Mouse (Mus musculus): ENCODE measurements around the gene Rab5c. TPM values are rescaled to one million over a fixed set of nuclear protein-coding genes. Genes with fewer than 3 reads are reported as not detected.

Rab5c gene
- polyA plus RNA-seq, 1 experiment from 2014 or later: 13.0 TPM

GRCm38 (mm10) chr11:100748620-100749019 is 10.6 kb upstream of the Rab5c start:
- WGBS: 83% methylated on average over 4 of the region's 4 CpGs

GRCm38 (mm10) chr11:100747114-100747513 is 9.1 kb upstream of the Rab5c start:
- no peak overlapping the region for H3K27ac ChIP-seq (replicated peaks)
- no peaks in the 10 kb centered on the region for H3K36me3 ChIP-seq (replicated peaks)
- H3K4me1 ChIP-seq: peaks cover 6% of the 10 kb centered on the region
- no peak for DNase-seq (ENCODE audit: low spot score)
- H3K4me3 ChIP-seq: no peak overlapping the region
- WGBS: 74% methylated on average over 5 of the region's 5 CpGs
- H3K9me3 ChIP-seq: no peaks in the 10 kb centered on the region
- H3K27me3 ChIP-seq (replicated peaks; ENCODE audit: low read depth, poor library complexity, severe bottlenecking): peaks cover 33% of the 10 kb centered on the region

More at GRCm38 (mm10) chr11:100748620-100749019, 10.6 kb upstream of the Rab5c start:
- H3K36me3 ChIP-seq (replicated peaks): no peaks in the 10 kb centered on the region
- DNase-seq (ENCODE audit: low spot score): no peak
- no peak overlapping the region for H3K4me3 ChIP-seq
- no peaks in the 10 kb centered on the region for H3K9me3 ChIP-seq
- no peak overlapping the region for H3K27ac ChIP-seq (replicated peaks)
- H3K27me3 ChIP-seq (replicated peaks; ENCODE audit: low read depth, poor library complexity, severe bottlenecking): peaks cover 35% of the 10 kb centered on the region
- peaks cover 6% of the 10 kb centered on the region for H3K4me1 ChIP-seq

GRCm38 (mm10) chr11:100746546-100746945 is 8.5 kb upstream of the Rab5c start:
- Histone ChIP-seq H3K27ac (replicated peaks) (no peak overlapping the region), H3K4me3 (no peak overlapping the region), H3K27me3 (replicated peaks; ENCODE audit: low read depth, poor library complexity, severe bottlenecking) (peaks cover 30% of the 10 kb centered on the region), H3K9me3 (no peaks in the 10 kb centered on the region), H3K4me1 (peaks cover 6% of the 10 kb centered on the region), H3K36me3 (replicated peaks) (no peaks in the 10 kb centered on the region)
- no peak for DNase-seq (ENCODE audit: low spot score)
- WGBS: 82% methylated on average over 10 of the region's 10 CpGs

GRCm38 (mm10) chr11:100745085-100745484 is 7.1 kb upstream of the Rab5c start:
- WGBS: 15% methylated on average over 6 of the region's 6 CpGs
- Histone ChIP-seq H3K4me1 (peaks cover 6% of the 10 kb centered on the region), H3K27me3 (replicated peaks; ENCODE audit: low read depth, poor library complexity, severe bottlenecking) (peaks cover 23% of the 10 kb centered on the region), H3K27ac (replicated peaks) (no peak overlapping the region), H3K9me3 (no peaks in the 10 kb centered on the region), H3K4me3 (no peak overlapping the region), H3K36me3 (replicated peaks) (no peaks in the 10 kb centered on the region)
- DNase-seq (ENCODE audit: low spot score): peak; percentile 60

- Histone ChIP-seq H3K9me3 (no peaks in the 10 kb centered on the region), H3K4me3 (no peak overlapping the region), H3K4me1 (peaks cover 21% of the 10 kb centered on the region), H3K27me3 (replicated peaks; ENCODE audit: low read depth, poor library complexity, severe bottlenecking) (no peaks in the 10 kb centered on the region), H3K27ac (replicated peaks) (no peak overlapping the region), H3K36me3 (replicated peaks) (no peaks in the 10 kb centered on the region)
- WGBS: 80% methylated on average over 6 of the region's 6 CpGs
- DNase-seq (ENCODE audit: low spot score): no peak
Observed at GRCm38 (mm10) chr11:100741348-100741747, 3.3 kb upstream of the Rab5c start.

GRCm38 (mm10) chr11:100738749-100739148 is 734 bp upstream of the Rab5c start:
- no peak for DNase-seq (ENCODE audit: low spot score)
- Histone ChIP-seq H3K27me3 (replicated peaks; ENCODE audit: low read depth, poor library complexity, severe bottlenecking) (no peaks in the 10 kb centered on the region), H3K4me3 (peak overlapping the region; percentile 97), H3K9me3 (no peaks in the 10 kb centered on the region), H3K4me1 (peaks cover 22% of the 10 kb centered on the region), H3K27ac (replicated peaks) (peak overlapping the region; percentile 91), H3K36me3 (replicated peaks) (0 out of 2 replicates have a peak, but pooled peaks cover 5% of the 10 kb centered on the region)
- 26% methylated on average over 5 of the region's 5 CpGs for WGBS

GRCm38 (mm10) chr11:100737105-100737733 is 796 bp downstream of the Rab5c start:
- DNase-seq (ENCODE audit: low spot score): no peak
- Histone ChIP-seq H3K4me3 (peak overlapping the region; percentile 97), H3K27ac (replicated peaks) (peak overlapping the region; percentile 91), H3K36me3 (replicated peaks) (peaks cover 17% of the 10 kb centered on the region), H3K27me3 (replicated peaks; ENCODE audit: low read depth, poor library complexity, severe bottlenecking) (no peaks in the 10 kb centered on the region), H3K9me3 (no peaks in the 10 kb centered on the region), H3K4me1 (peaks cover 22% of the 10 kb centered on the region)
- WGBS: 2% methylated on average over 13 of the region's 13 CpGs

- Histone ChIP-seq H3K27ac (replicated peaks) (no peak overlapping the region), H3K36me3 (replicated peaks) (peaks cover 22% of the 10 kb centered on the region), H3K4me1 (peaks cover 22% of the 10 kb centered on the region), H3K4me3 (peak overlapping the region; percentile 97), H3K27me3 (replicated peaks; ENCODE audit: low read depth, poor library complexity, severe bottlenecking) (no peaks in the 10 kb centered on the region), H3K9me3 (no peaks in the 10 kb centered on the region)
- WGBS: 86% methylated on average over 4 of the region's 4 CpGs
- DNase-seq (ENCODE audit: low spot score): no peak
Observed at GRCm38 (mm10) chr11:100736746-100737080, 1.3 kb downstream of the Rab5c start.

GRCm38 (mm10) chr11:100735954-100736745 is 1.9 kb downstream of the Rab5c start:
- no peaks in the 10 kb centered on the region for H3K9me3 ChIP-seq
- WGBS: 83% methylated on average over 14 of the region's 14 CpGs
- H3K36me3 ChIP-seq (replicated peaks): peaks cover 25% of the 10 kb centered on the region
- H3K4me1 ChIP-seq: peaks cover 22% of the 10 kb centered on the region
- DNase-seq (ENCODE audit: low spot score): no peak
- no peaks in the 10 kb centered on the region for H3K27me3 ChIP-seq (replicated peaks; ENCODE audit: low read depth, poor library complexity, severe bottlenecking)
- no peak overlapping the region for H3K27ac ChIP-seq (replicated peaks)
- H3K4me3 ChIP-seq: no peak overlapping the region; the same call in none of the 2 replicates

- 89% methylated on average over 9 of the region's 9 CpGs for WGBS
- Histone ChIP-seq H3K4me1 (peaks cover 22% of the 10 kb centered on the region), H3K4me3 (no peak overlapping the region; the same call in 1 of the 2 replicates), H3K36me3 (replicated peaks) (peaks cover 25% of the 10 kb centered on the region), H3K9me3 (no peaks in the 10 kb centered on the region), H3K27ac (replicated peaks) (no peak overlapping the region), H3K27me3 (replicated peaks; ENCODE audit: low read depth, poor library complexity, severe bottlenecking) (no peaks in the 10 kb centered on the region)
- no peak for DNase-seq (ENCODE audit: low spot score)
Observed at GRCm38 (mm10) chr11:100735134-100735865, 2.7 kb downstream of the Rab5c start.

- no peak overlapping the region for H3K27ac ChIP-seq (replicated peaks)
- H3K4me3 ChIP-seq: no peak overlapping the region
- no peaks in the 10 kb centered on the region for H3K27me3 ChIP-seq (replicated peaks; ENCODE audit: low read depth, poor library complexity, severe bottlenecking)
- H3K9me3 ChIP-seq: no peaks in the 10 kb centered on the region
- no peak for DNase-seq (ENCODE audit: low spot score)
- H3K4me1 ChIP-seq: peaks cover under 1% of the 10 kb centered on the region; the same call in 1 of the 2 replicates
- WGBS: 94% methylated on average over 6 of the region's 6 CpGs
- peaks cover 55% of the 10 kb centered on the region for H3K36me3 ChIP-seq (replicated peaks)
Observed at GRCm38 (mm10) chr11:100730477-100731205, 7.4 kb downstream of the Rab5c start.

GRCm38 (mm10) chr11:100729976-100730375 is 8.0 kb downstream of the Rab5c start:
- DNase-seq (ENCODE audit: low spot score): no peak
- H3K27me3 ChIP-seq (replicated peaks; ENCODE audit: low read depth, poor library complexity, severe bottlenecking): no peaks in the 10 kb centered on the region
- no peaks in the 10 kb centered on the region for H3K9me3 ChIP-seq
- no peak overlapping the region for H3K4me3 ChIP-seq
- WGBS: 90% methylated on average over 4 of the region's 4 CpGs
- H3K36me3 ChIP-seq (replicated peaks): peaks cover 52% of the 10 kb centered on the region
- peaks cover 5% of the 10 kb centered on the region for H3K4me1 ChIP-seq
- H3K27ac ChIP-seq (replicated peaks): no peak overlapping the region
